Mouse (Mus musculus): ENCODE measurements at regions not wholly inside any gene's neighbourhood (a gene's known extent, or its start where the extent isn't known, plus 50 kb on each side); places are given as distances from the start of the nearest gene placed in this dataset.
A peak's percentile ranks its signal among the peaks of the same experiment; 100 is the strongest.

DNA sequence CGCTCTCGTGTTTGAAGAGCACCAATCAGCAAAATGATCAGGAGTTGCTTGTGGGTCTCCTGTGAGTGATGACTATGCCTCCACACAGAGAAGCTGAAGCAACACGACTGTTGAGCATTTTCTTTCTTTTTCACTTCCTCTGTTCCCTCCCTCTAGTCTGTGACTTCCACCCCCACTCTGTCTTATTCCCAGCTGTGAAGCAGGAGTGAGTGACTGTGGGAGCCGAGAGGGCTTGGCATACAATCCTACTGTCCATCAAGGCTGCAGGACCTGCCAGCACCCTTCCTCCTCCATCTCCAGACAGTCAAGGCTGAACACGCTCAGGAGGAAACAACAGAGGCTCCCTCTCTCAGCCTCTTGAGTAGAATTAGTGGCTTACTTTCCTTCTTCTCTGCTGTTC lies 401.3 kb downstream of the Plcl1 start:
- DNase-seq (ENCODE audit: low spot score in 2 of 2): peak in 1 of 2 experiments; percentile 12
- intact Hi-C loops (cut with DNase I): no loop called here

DNA sequence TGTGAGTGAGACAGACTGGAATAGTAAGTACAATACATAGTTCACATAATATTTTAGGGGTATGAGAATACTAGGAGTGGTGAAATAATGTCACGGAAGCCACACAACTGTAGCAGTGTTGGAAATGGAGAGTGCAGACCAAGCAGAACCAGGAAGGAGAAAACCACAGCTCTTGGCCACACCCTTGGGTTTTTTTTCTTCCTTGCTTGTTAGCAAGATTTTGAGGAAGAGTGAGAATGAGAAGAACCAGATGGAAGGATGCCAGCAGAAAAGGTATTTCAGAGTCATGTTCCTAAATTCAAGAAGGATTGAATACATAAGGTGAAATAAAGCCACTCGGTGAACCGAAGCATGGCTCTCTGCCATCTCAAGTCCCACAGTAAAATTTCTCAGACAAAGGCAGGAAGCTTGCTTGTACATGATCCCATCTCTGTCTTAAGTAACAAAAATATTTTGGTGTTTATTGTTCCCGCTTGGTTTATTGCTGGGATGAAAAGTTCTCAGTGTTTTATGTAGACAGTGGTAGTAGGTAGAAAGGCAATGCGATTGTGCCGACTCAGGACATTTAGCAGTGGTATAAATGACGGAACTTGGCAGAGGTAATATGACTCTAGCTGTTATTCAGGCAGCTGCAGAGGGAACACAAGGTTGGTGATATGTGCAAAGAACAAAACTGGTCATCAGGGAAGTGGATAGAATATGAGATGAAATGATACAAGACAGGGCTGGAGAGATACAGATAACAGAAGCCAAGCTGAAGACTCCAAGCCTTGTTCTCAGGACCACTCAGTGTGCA lies 403.2 kb downstream of the Plcl1 start:
- DNase-seq (ENCODE audit: low spot score in 2 of 2): peak in 1 of 2 experiments; percentile 7
- intact Hi-C loops (cut with DNase I): no loop called here

- intact Hi-C loops (cut with DNase I): no loop called here
- no peak for DNase-seq (ENCODE audit: low spot score in 2 of 2)
Observed at GRCm38 (mm10) chr1:55812486-55812885, 406.8 kb downstream of the Plcl1 start.

DNA sequence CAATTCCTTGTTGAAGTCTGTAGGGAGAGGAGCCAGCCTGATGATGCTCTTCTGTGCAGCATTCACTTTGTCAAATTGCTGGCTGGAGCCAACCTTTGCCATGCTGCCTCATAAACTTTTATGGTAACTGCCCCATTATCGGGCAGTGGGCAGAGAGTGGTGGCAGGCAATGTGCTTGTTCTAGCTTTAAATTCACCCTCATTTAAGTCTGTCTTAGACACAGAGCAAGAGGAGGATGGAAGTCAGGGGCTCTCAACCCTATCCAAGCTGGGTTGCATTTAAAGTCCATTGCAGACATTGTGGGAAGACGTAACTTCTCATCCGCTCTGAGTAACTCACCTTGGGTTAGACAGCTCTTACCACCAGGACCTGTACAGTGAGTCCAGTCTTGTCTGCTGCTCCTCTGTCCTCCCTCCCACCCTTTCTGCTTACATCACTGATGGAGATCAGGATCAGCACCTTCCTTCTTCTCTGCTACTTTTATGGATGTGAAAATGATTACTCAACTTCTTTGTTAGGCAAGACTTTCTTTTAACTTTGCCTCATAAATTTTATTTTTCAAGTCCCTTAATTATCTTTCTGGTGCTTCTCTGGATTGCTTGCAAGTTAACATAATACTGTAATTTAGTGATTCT lies 415.3 kb downstream of the Plcl1 start:
- intact Hi-C loops (cut with DNase I): no loop called here
- DNase-seq (ENCODE audit: low spot score in 2 of 2): no peak

- no peak for DNase-seq (ENCODE audit: low spot score in 2 of 2)
- intact Hi-C loops (cut with DNase I): no loop called here
Observed at GRCm38 (mm10) chr1:55822599-55822998, 416.9 kb downstream of the Plcl1 start.

- intact Hi-C loops (cut with DNase I): no loop called here
- no peak for DNase-seq (ENCODE audit: low spot score in 2 of 2)
Observed at GRCm38 (mm10) chr1:55827191-55827590, 421.5 kb downstream of the Plcl1 start.

DNA sequence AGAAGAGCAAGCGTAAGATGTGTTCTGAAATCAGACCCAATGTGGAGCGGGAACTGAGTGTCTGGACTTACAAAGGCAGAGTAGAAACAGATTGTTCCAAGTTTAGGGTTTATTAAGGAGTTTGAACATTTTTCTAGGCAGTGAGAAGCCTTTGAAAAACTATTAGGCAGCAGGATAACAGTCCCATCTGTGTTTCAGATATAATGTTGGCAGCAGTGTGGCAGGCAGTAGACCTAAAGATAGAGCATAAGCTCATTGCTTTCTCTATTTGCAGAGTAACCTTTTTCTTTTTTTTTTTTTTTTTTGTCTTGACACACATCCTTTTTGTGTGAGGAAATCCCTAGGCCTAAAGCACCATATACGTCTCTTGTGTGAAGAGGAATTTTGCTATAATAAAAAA lies 429.6 kb downstream of the Plcl1 start:
- intact Hi-C loops (cut with DNase I): loop anchor here (5.0 kb wide), 1 partner anchor 73 kb away; no protein-coding TSS in a partner anchor
- DNase-seq (ENCODE audit: low spot score in 2 of 2): peak in 1 of 2 experiments; percentile 33

- intact Hi-C loops (cut with DNase I): loop anchor here (5.0 kb wide), 1 partner anchor 74 kb away; no protein-coding TSS in a partner anchor
- DNase-seq (ENCODE audit: low spot score in 2 of 2): no peak
Observed at GRCm38 (mm10) chr1:55836750-55837149, 431.0 kb downstream of the Plcl1 start.

- intact Hi-C loops (cut with DNase I): loop anchor here (5.0 kb wide), 1 partner anchor 75 kb away; no protein-coding TSS in a partner anchor
- DNase-seq (ENCODE audit: low spot score in 2 of 2): no peak
Observed at GRCm38 (mm10) chr1:55837366-55837765, 431.6 kb downstream of the Plcl1 start.

- peak; percentile 71 to 79 for DNase-seq (ENCODE audit: low spot score in 2 of 2)
- intact Hi-C loops (cut with DNase I): loop anchor here (2.0 to 5.0 kb wide), 2 partner anchors 76 to 433 kb away; partner anchors contain the start of gene Plcl1
Observed at GRCm38 (mm10) chr1:55838168-55838567, 432.4 kb downstream of the Plcl1 start.

DNA sequence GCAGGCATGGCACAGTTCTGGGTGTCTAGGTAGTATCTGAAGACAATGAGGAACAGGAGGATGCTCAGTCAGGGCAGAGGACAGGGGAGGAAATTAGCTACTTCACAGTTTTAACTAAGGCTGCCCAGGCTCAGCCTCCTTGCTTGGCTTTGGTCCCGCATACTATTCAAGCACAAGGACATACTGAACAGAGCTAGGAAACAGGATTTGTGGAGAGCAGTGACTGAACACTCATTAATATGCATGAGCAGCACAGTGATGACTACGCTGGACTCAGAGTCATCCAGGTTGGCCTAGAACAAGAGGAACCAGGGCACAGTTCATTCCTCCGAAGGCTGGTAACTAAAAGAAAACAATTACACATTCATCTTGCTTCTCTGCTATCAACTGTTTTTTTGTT lies 443.1 kb downstream of the Plcl1 start:
- intact Hi-C loops (cut with DNase I): no loop called here
- DNase-seq (ENCODE audit: low spot score in 2 of 2): peak in 1 of 2 experiments; percentile 8

GRCm38 (mm10) chr1:55852354-55852753 lies 446.6 kb downstream of the Plcl1 start:
- DNase-seq (ENCODE audit: low spot score in 2 of 2): no peak
- intact Hi-C loops (cut with DNase I): no loop called here

DNA sequence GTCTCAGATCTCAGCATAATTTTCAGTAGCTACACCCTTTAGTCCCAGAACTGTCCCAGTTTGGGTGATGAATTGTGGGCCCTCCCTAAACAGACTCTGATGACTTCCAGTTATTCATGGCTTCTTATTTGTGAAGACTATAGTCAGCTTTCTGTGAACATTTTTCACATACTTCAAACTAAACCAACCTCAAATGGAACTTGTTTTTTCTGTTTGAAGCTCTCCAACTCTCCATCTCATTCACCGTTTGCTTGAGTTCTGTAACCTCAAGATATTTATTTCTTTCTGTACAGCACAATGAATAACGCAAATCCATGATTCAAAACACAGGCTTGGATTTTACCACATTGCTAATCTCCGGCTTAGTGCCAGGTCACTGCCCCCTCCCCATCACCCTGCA lies 453.4 kb downstream of the Plcl1 start:
- intact Hi-C loops (cut with DNase I): no loop called here
- no peak for DNase-seq (ENCODE audit: low spot score in 2 of 2)

GRCm38 (mm10) chr1:55863113-55863512 lies 457.4 kb downstream of the Plcl1 start:
- intact Hi-C loops (cut with DNase I): no loop called here
- no peak for DNase-seq (ENCODE audit: low spot score in 2 of 2)

- DNase-seq (ENCODE audit: low spot score in 2 of 2): no peak
- intact Hi-C loops (cut with DNase I): no loop called here
Observed at GRCm38 (mm10) chr1:55865274-55865673, 459.6 kb downstream of the Plcl1 start.

GRCm38 (mm10) chr1:55866677-55867076 lies 461.0 kb downstream of the Plcl1 start:
- DNase-seq (ENCODE audit: low spot score in 2 of 2): no peak
- intact Hi-C loops (cut with DNase I): no loop called here

DNA sequence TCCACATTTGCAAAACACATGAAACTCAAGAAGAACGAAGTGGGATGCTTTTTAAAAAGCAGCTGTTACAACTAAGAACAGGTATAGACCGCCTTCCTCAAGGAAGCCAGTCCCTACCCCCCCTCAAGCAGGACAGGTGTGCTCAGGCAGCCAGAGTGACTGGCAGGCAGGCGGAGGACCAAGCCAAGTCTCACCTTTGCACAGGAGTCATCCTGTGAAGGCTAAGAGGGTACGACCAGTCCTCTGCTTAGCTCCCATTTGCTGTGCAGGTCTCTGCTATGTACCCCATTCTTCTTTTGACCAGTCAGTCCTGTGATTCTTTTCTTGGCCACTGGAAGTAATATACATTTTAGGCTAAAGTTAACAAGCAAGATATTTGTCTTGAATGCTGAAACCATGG lies 467.9 kb downstream of the Plcl1 start:
- intact Hi-C loops (cut with DNase I): loop anchor here (5.0 kb wide), 2 partner anchors 571 to 636 kb away; partner anchors contain the start of gene Mars2
- DNase-seq (ENCODE audit: low spot score in 2 of 2): no peak

- DNase-seq (ENCODE audit: low spot score in 2 of 2): peak; percentile 72 to 89
- intact Hi-C loops (cut with DNase I): loop anchor here (1.0 to 5.0 kb wide), 3 partner anchors 469 to 637 kb away; partner anchors contain the start of genes Mars2 and Plcl1
Observed at GRCm38 (mm10) chr1:55874143-55874867, 468.6 kb downstream of the Plcl1 start.

- peak in 1 of 2 experiments; percentile 18 for DNase-seq (ENCODE audit: low spot score in 2 of 2)
- intact Hi-C loops (cut with DNase I): loop anchor here (1.0 to 5.0 kb wide), 3 partner anchors 470 to 638 kb away; partner anchors contain the start of genes Mars2 and Plcl1
Observed at GRCm38 (mm10) chr1:55874868-55875144, 469.1 kb downstream of the Plcl1 start.

DNA sequence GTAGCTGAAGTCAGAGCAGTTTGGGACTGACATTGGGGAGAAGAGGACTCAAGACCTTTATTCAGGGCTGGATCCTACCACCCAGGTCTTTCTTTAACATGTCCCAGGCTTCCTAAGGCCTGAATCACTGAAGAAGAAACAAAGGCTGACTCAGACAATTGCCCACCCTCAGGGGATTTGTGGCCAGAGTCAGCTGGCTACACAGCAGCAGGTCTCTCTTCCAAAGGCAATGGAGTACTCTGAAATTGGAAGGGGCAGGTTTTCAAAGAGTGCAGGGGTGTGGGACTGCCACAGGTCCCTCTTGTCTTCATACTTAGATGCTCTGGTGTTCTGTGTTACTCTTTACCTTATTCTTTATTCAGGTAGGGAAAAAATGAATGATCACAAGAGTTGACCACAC lies 478.9 kb downstream of the Plcl1 start:
- intact Hi-C loops (cut with DNase I): loop anchor here (2.0 kb wide), 1 partner anchor 1452 kb away; no protein-coding TSS in a partner anchor
- DNase-seq (ENCODE audit: low spot score in 2 of 2): no peak

Measured in left cerebral cortex, postnatal 25 days (tissue).